Mouse (Mus musculus) intestine, embryonic 15.5 days (tissue): ENCODE measurements around the gene Hira. TPM values are rescaled to one million over a fixed set of nuclear protein-coding genes. Genes with fewer than 3 reads are reported as not detected.
A peak's percentile ranks its signal among the peaks of the same experiment; 100 is the strongest.
"Not testable (repeated sequence)": the region's sequence is repeated elsewhere in the genome, so short reads cannot be mapped to it uniquely, and the experiment has no call there.

Source experiments
- ATAC-seq: fragments of 200-750 bp; cut with Nextera tagmentation; 2 replicates; pipeline ENCODE4 v1.8.0; 2017; ENCODE audit warnings: moderate TSS enrichment, moderate library complexity
- H3K27ac ChIP-seq: fragments of 300-500 bp; sonication (generic); 2 replicates; pipeline ENCODE4 v1.5.1; 2015; ENCODE audit warnings: mild to moderate bottlenecking, inconsistent platforms
- H3K27me3 ChIP-seq: fragments of 300-500 bp; sonication (generic); replicated peaks from 2 replicates; pipeline ENCODE4 v1.6.1; 2015; ENCODE audit warnings: inconsistent platforms
- H3K36me3 ChIP-seq: fragments of 300-500 bp; sonication (generic); 2 replicates; pipeline ENCODE4 v1.6.1; 2015; ENCODE audit warnings: inconsistent platforms
- H3K4me1 ChIP-seq: fragments of 300-500 bp; sonication (generic); replicated peaks from 2 replicates; pipeline ENCODE4 v1.6.1; 2015; ENCODE audit warnings: inconsistent platforms
- H3K4me2 ChIP-seq: fragments of 300-500 bp; sonication (generic); replicated peaks from 2 replicates; pipeline ENCODE4 v1.6.1; 2015; ENCODE audit warnings: mild to moderate bottlenecking, inconsistent platforms
- H3K4me3 ChIP-seq: fragments of 300-500 bp; sonication (generic); replicated peaks from 2 replicates; pipeline ENCODE4 v1.5.1; 2015; ENCODE audit warnings: inconsistent platforms
- H3K9ac ChIP-seq: fragments of 300-500 bp; sonication (generic); 2 replicates; pipeline ENCODE4 v1.6.1; 2015; ENCODE audit warnings: inconsistent platforms
- H3K9me3 ChIP-seq: fragments of 300-500 bp; sonication (generic); 2 replicates; pipeline ENCODE4 v1.6.1; 2016; ENCODE audit warnings: inconsistent platforms
- WGBS: fragments of 180-500 bp; shearing (Covaris S2); methylation state at CpG from one replicate; pipeline ENCODE4 v1.1.7; 2015; 5-methylcytosine and 5-hydroxymethylcytosine counted together
- polyA plus RNA-seq: library from polyadenylated mRNA; unstranded; fragments of >200 nt; fragmentation: Nextera tagmentation; extraction: Ambion mirVana; gene quantifications from 2 replicates; pipeline ENCODE4 v1.2.1, GENCODE M21; 2015

Gene Hira
- polyA plus RNA-seq, 1 experiment from 2014 or later, result 12.3 TPM

- 91% methylated on average over 6 of the region's 6 CpGs for WGBS
- H3K4me3 ChIP-seq, result no peak overlapping the region
- no peaks in the 10 kb centered on the region for H3K4me1 ChIP-seq
- no peaks in the 10 kb centered on the region for H3K9me3 ChIP-seq
- no peak for ATAC-seq
- no peaks in the 10 kb centered on the region for H3K27me3 ChIP-seq
- peaks cover 22% of the 10 kb centered on the region for H3K36me3 ChIP-seq
- H3K4me2 ChIP-seq, result no peak overlapping the region
- H3K27ac ChIP-seq, result no peak overlapping the region
- no peak overlapping the region for H3K9ac ChIP-seq
These were observed 67.1 kb downstream of the Hira start for GRCm38 (mm10) chr16:18943906-18944305.

GRCm38 (mm10) chr16:18948941-18949340 lies 72.1 kb downstream of the Hira start:
- ATAC-seq, result no peak
- H3K4me2 ChIP-seq, result no peak overlapping the region
- no peaks in the 10 kb centered on the region for H3K9me3 ChIP-seq
- no peaks in the 10 kb centered on the region for H3K4me1 ChIP-seq
- H3K9ac ChIP-seq, result no peak overlapping the region
- no peaks in the 10 kb centered on the region for H3K27me3 ChIP-seq
- whole genome bisulfite sequencing, result 93% methylated on average over 9 of the region's 9 CpGs
- H3K4me3 ChIP-seq, result no peak overlapping the region
- peaks cover 39% of the 10 kb centered on the region for H3K36me3 ChIP-seq
- no peak overlapping the region for H3K27ac ChIP-seq

- H3K4me1 ChIP-seq, result no peaks in the 10 kb centered on the region
- H3K9me3 ChIP-seq, result no peaks in the 10 kb centered on the region
- H3K4me2 ChIP-seq, result no peak overlapping the region
- H3K36me3 ChIP-seq, result peaks cover 51% of the 10 kb centered on the region
- WGBS, result 100% methylated on average over 2 of the region's 2 CpGs
- ATAC-seq, result no peak
- no peak overlapping the region for H3K27ac ChIP-seq
- no peak overlapping the region for H3K4me3 ChIP-seq
- no peaks in the 10 kb centered on the region for H3K27me3 ChIP-seq
- H3K9ac ChIP-seq, result no peak overlapping the region
These were observed 73.5 kb downstream of the Hira start for GRCm38 (mm10) chr16:18950351-18950750.

DNA sequence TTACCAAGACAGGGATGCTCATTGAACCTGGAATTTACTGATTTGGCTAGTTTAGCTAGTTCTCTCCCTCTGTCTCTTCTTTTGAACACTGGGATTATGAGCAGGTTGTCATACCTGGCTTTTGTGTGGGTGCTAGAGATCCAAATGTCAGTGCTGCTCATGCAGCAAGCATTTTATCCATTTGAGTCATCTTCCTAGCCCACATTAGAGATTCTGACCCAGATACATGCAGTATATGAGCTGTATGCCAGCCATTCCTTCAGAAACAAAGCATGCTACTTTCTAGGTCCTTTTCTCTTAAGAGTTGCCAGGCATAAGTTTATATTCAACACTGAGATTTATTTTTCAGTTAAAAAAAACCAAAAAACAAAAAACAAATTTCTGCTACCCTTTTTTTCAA lies 76.0 kb downstream of the Hira start:
- no peaks in the 10 kb centered on the region for H3K27me3 ChIP-seq
- no peak for ATAC-seq
- no peak overlapping the region for H3K27ac ChIP-seq
- no peak overlapping the region for H3K4me2 ChIP-seq
- no peaks in the 10 kb centered on the region for H3K9me3 ChIP-seq
- peaks cover 50% of the 10 kb centered on the region for H3K36me3 ChIP-seq
- no peaks in the 10 kb centered on the region for H3K4me1 ChIP-seq
- no peak overlapping the region for H3K4me3 ChIP-seq
- H3K9ac ChIP-seq, result no peak overlapping the region

DNA sequence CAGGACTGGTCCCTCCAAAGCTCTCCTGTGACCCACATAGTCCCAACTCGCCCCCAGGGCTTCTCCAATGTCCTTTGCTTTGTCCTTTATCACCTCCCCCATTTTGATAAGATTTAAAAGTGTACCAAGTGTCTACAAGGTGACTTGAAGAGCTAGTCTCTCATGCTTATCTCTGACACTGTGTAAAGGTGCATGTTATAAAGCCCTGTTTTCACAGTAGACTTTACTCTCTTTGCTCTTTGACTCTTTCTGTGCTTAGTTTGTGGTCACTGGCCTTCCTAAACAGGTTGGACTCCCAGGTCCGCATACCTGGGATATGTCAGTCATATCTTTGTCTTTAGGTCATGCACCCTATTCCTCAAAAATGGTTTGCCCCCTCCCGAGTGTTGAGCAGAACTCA lies 78.2 kb downstream of the Hira start:
- no peaks in the 10 kb centered on the region for H3K4me1 ChIP-seq
- peaks cover 3% of the 10 kb centered on the region; the same call in 1 of the 2 replicates for H3K9me3 ChIP-seq
- no peak overlapping the region for H3K4me2 ChIP-seq
- peak; percentile 70 for ATAC-seq
- 71% methylated on average over 3 of the region's 3 CpGs for WGBS
- peaks cover 37% of the 10 kb centered on the region for H3K36me3 ChIP-seq
- H3K9ac ChIP-seq, result no peak overlapping the region
- H3K4me3 ChIP-seq, result no peak overlapping the region
- no peaks in the 10 kb centered on the region for H3K27me3 ChIP-seq
- H3K27ac ChIP-seq, result no peak overlapping the region

DNA sequence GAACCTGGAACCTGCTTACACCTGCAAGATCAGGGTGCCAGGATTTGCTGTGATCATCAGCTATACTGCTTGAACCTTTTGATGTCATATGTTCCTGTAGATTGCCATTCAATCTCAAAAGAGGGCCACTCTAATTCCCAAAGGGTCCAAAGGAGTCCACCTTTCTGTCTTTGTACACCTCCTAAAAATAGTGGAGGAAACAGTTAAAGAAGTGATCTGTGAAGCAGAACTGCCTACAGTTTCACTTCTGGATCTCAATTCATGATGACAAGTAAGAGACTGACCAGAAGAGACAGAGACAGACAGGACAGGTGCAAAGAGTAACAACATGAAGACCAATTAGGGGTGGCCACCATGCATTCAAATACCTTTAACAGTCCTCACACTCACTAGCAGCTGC lies 86.6 kb downstream of the Hira start:
- H3K4me3 ChIP-seq, result no peak overlapping the region
- no peaks in the 10 kb centered on the region for H3K27me3 ChIP-seq
- no peak overlapping the region for H3K4me2 ChIP-seq
- no peaks in the 10 kb centered on the region for H3K9me3 ChIP-seq
- ATAC-seq, result no peak
- H3K4me1 ChIP-seq, result no peaks in the 10 kb centered on the region
- no peak overlapping the region for H3K27ac ChIP-seq
- peaks cover 36% of the 10 kb centered on the region for H3K36me3 ChIP-seq
- H3K9ac ChIP-seq, result no peak overlapping the region

DNA sequence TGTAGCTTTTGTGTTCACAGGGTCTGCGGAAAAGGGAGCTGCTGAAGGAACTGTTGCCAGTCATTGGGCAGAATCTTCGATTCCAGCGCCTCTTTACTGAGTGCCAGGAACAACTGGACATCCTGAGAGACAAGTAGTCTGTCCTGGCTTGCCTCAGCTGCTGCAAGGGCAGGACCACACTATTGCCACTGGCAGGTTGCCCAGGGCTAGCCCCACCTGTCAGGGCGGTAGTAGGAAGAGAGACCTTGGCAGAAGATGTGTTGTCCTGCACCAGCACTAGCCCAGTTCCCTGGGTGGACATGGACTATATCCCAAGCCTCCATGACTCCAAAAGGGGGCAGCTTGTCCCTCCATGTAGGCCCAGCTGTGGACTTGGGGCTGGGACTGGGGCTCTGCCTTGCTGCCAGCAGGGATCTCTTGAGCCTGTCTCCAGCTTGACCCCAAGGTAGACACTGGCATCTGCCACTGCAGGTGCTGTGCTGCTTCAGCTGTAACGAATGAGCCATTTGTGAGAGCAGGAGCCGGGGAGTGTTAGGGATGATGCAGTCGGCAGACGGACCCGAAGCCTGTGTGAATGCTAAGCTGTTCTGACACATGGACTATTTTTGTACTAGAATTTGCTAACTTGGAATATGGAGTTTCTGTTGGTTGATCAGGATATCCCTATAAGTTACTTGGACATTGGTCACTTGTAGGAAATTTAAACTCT lies 92.7 kb downstream of the Hira start:
- WGBS, result 82% methylated on average over 9 of the region's 9 CpGs

GRCm38 (mm10) chr16:18970837-18971236 lies 94.0 kb downstream of the Hira start:
- H3K4me2 ChIP-seq, result no peak overlapping the region
- no peaks in the 10 kb centered on the region for H3K9me3 ChIP-seq
- H3K4me1 ChIP-seq, result no peaks in the 10 kb centered on the region
- no peak overlapping the region for H3K9ac ChIP-seq
- no peaks in the 10 kb centered on the region for H3K27me3 ChIP-seq
- peaks cover 17% of the 10 kb centered on the region for H3K36me3 ChIP-seq
- no peak for ATAC-seq
- WGBS, result 31% methylated on average over 3 of the region's 3 CpGs
- H3K4me3 ChIP-seq, result no peak overlapping the region
- no peak overlapping the region for H3K27ac ChIP-seq

More for the DNA sequence above, 92.7 kb downstream of the Hira start:
- Histone ChIP-seq H3K27ac (no peak overlapping the region), H3K9me3 (no peaks in the 10 kb centered on the region), H3K4me3 (no peak overlapping the region), H3K27me3 (no peaks in the 10 kb centered on the region), H3K4me2 (no peak overlapping the region), H3K9ac (no peak overlapping the region), H3K36me3 (peaks cover 25% of the 10 kb centered on the region), H3K4me1 (no peaks in the 10 kb centered on the region)
- no peak for ATAC-seq

DNA sequence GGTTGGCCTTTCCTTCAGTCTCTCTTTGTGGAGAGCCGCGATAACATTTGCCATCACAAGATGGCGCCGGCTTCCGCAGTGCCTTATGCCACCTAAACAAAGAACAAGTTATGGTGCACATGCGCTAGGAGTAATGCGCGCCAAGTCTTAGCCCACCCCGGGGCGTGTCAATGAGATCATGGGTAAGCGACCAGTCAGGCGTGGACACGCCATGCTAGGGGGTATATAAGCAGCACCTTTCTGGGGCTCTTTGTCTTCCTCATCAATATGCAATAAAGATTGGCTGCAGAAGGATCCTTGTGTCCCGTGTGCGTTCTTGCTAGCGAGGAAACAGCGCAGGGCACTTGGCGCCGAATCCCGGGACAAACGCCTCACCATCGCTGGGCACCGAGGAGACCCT lies 98.8 kb downstream of the Hira start:
- H3K4me2 ChIP-seq, H3K4me1 ChIP-seq, ATAC-seq, H3K4me3 ChIP-seq, H3K27ac ChIP-seq, H3K27me3 ChIP-seq, H3K36me3 ChIP-seq, H3K9ac ChIP-seq, H3K9me3 ChIP-seq: not testable (repeated sequence)
- 84% methylated on average over 23 of the region's 23 CpGs for WGBS

DNA sequence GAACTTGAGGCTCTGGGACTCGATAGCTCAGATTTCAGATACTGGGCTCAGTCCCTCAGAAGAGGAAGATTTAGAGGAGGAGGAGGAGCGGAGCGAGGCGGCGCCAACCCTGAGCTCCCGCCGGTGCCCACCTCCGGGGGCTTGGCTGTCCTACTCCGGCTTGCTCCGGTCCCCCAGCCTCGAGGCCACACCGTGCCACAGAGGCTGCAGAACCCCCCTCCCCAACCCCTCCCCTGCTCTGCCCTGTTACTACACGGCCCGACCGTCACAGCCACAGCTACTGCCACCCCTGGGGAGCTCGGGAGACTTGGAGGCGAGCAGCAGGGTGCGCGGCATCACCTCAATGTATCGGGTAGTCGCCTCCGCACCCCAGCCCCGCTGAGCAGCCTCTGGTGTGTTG lies 99.5 kb downstream of the Hira start:
- no peak overlapping the region for H3K27ac ChIP-seq
- H3K27me3 ChIP-seq, result no peaks in the 10 kb centered on the region
- no peaks in the 10 kb centered on the region for H3K4me1 ChIP-seq
- no peak overlapping the region for H3K4me2 ChIP-seq
- no peak overlapping the region for H3K4me3 ChIP-seq
- no peak for ATAC-seq
- no peak overlapping the region for H3K9ac ChIP-seq
- 75% methylated on average over 23 of the region's 23 CpGs for WGBS
- no peaks in the 10 kb centered on the region for H3K9me3 ChIP-seq
- no peaks in the 10 kb centered on the region for H3K36me3 ChIP-seq

GRCm38 (mm10) chr16:18986381-18986780 lies 109.5 kb downstream of the Hira start:
- Histone ChIP-seq H3K4me3 (no peak overlapping the region), H3K27me3 (no peaks in the 10 kb centered on the region), H3K36me3 (no peaks in the 10 kb centered on the region), H3K27ac (no peak overlapping the region), H3K9ac (no peak overlapping the region), H3K4me2 (no peak overlapping the region), H3K4me1 (no peaks in the 10 kb centered on the region), H3K9me3 (no peaks in the 10 kb centered on the region)
- 89% methylated on average over 3 of the region's 3 CpGs for WGBS
- no peak for ATAC-seq

DNA sequence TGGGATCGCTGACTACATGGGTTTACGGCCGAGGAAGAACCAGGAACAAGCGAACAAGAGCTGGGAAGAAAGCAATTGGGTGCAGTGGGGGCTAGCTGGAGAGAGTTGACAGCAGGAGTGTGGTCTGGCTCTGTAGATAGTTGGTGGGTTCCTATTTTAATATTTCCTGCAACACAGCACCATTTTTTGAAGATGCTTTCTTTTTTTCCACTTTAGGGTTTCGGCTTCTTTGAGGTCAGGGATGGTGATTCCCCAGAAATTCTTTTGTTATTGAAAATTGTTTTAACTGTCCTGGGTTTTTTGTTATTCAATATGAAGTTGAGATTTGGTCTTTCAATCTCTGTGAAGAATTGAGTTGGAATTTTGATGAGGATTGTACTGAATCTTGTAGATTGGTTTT lies 110.0 kb downstream of the Hira start:
- Histone ChIP-seq H3K27me3 (no peaks in the 10 kb centered on the region), H3K27ac (no peak overlapping the region), H3K4me3 (no peak overlapping the region), H3K4me1 (no peaks in the 10 kb centered on the region), H3K4me2 (no peak overlapping the region), H3K36me3 (no peaks in the 10 kb centered on the region), H3K9ac (no peak overlapping the region), H3K9me3 (no peaks in the 10 kb centered on the region)
- ATAC-seq, result no peak
- WGBS, result 89% methylated on average over 5 of the region's 5 CpGs

- not testable (repeated sequence) for H3K9ac ChIP-seq, H3K27ac ChIP-seq, H3K4me2 ChIP-seq, H3K9me3 ChIP-seq, H3K27me3 ChIP-seq, H3K4me3 ChIP-seq, H3K36me3 ChIP-seq, ATAC-seq, H3K4me1 ChIP-seq
- WGBS, result 43% methylated on average over 2 of the region's 2 CpGs
These were observed 126.0 kb downstream of the Hira start for GRCm38 (mm10) chr16:19002610-19003389.
